Mouse (Mus musculus): Measurements from ENCODE around the gene Grin2d.

Grin2d gene

DNA sequence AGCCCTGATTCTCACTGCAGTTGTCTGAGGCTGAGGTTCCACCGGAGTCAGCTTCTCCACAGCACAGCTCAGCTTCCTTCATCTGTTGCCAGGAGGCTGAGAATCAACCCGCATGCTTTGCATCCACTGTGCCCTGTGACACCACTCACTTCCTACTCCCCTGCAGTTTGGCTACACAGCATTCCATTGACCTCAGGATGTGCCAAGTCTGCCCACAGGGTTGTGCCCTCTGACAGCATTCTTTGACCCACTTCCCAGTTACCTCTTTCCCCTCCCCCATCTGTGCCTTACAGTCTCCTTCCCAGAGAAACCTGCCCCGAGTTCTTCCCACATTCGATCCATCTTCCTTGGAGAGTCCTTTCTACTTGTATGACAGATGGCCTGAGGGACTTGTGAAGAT is 95.9 kb downstream of the Grin2d start:
- no peak for DNase-seq

Measured in heart, adult 11 months (tissue).